Mouse (Mus musculus) testis, adult 2 months (tissue): ENCODE results near the gene S1pr5.

Experiments used
- CTCF ChIP-seq: fragments of 200-500 bp; IDR thresholded peaks from 2 replicates; pipeline ENCODE4 v1.5.1; 2012; ENCODE audit warnings: low read depth, mild to moderate bottlenecking, inconsistent platforms, low read length, moderate library complexity; ENCODE audit not compliant: control insufficient read depth, insufficient read depth, insufficient replicate concordance
- POLR2A ChIP-seq: fragments of 200-500 bp; IDR thresholded peaks from 2 replicates; pipeline ENCODE4 v1.6.1; 2012; ENCODE audit warnings: low read depth, mild to moderate bottlenecking, inconsistent platforms, low read length, moderate library complexity; ENCODE audit not compliant: control insufficient read depth

DNA sequence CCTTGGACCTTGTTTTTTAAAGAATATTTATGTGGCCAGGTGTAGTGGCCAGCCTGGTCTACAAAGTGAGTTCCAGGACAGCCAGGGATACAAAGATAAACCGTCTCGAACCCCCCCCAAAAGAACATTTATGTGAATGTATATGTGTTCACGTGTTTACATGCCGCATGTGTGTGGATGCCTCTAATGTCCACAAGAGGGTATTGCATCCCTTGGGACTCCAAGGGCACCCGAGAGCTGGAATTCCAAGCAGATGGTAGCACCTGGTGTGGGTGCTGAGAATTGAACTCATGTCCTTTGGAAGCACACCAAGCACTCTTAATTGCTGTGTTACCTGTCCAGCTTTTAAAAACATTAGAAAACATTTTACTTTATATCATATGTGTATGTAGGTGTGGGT is 35.3 kb upstream of the S1pr5 start:
- no peak for TF ChIP-seq CTCF
- TF ChIP-seq POLR2A, result no peak
